Mouse (Mus musculus) bone marrow macrophage, adult 2 months (primary cell): ENCODE measurements around the gene Fbxo9.

Experiments used
- CTCF ChIP-seq: IDR thresholded peaks from 2 replicates; pipeline ENCODE4 v1.5.1; 2012; ENCODE audit warnings: low read depth, mild to moderate bottlenecking, low read length, moderate library complexity
- POLR2A ChIP-seq: IDR thresholded peaks from 2 replicates; pipeline ENCODE4 v1.6.1; 2012; ENCODE audit warnings: mild to moderate bottlenecking, low read depth, low read length, borderline replicate concordance

DNA sequence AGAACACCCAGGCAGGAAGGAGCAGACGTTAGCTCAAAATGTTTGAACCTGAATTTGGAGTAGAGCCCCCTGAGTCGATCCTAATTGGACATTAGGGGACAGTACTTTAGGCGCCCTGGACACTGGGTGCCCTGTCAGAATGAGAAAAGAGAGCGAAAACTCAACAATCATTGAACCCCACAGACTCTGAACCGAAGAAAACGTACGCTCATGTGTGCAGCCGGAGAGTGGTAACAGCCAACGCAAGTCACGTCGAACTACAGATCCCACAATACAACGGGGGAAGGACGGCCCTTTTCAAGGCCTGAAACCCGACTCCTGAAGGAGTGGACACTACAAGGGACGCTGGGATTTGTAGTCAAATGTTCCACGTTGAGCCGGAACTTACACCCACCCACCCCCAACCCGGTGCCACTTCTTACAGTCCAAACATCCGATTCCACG lies at the start of gene Fbxo9, which contains the start of gene Ick:
- TF ChIP-seq POLR2A, result no peak
- TF ChIP-seq CTCF, result no peak
